Mouse (Mus musculus) small intestine, adult 2 months (tissue): Measurements from ENCODE around the gene Olfr332. TPM values are rescaled to one million over a fixed set of nuclear protein-coding genes. Genes with fewer than 3 reads are reported as not detected.
"Not testable (repeated sequence)": the region's sequence is repeated elsewhere in the genome, so short reads cannot be mapped to it uniquely, and the experiment has no call there.

Experiments used
- H3K27ac ChIP-seq: fragments of 200-500 bp; 2 replicates; pipeline ENCODE4 v1.5.1; 2012; ENCODE audit warnings: low read depth, low read length, control low read depth, inconsistent platforms; ENCODE audit not compliant: insufficient read depth
- H3K27me3 ChIP-seq: fragments of 200-500 bp; 2 replicates; pipeline ENCODE4 v1.6.1; 2012; ENCODE audit warnings: mild to moderate bottlenecking, moderate library complexity, low read length, inconsistent platforms; ENCODE audit not compliant: control insufficient read depth, insufficient read depth
- H3K36me3 ChIP-seq: fragments of 200-500 bp; 2 replicates; pipeline ENCODE4 v1.6.1; 2012; ENCODE audit warnings: mild to moderate bottlenecking, low read length, control low read depth, inconsistent platforms; ENCODE audit not compliant: control insufficient read depth, insufficient read depth
- H3K4me1 ChIP-seq: fragments of 200-500 bp; 2 replicates; pipeline ENCODE4 v1.6.1; 2012; ENCODE audit warnings: low read length, inconsistent platforms, mixed read lengths; ENCODE audit not compliant: control insufficient read depth, insufficient read depth, insufficient read length
- H3K4me3 ChIP-seq: fragments of 200-500 bp; 2 replicates; pipeline ENCODE4 v1.5.1; 2012; ENCODE audit warnings: low read depth, mild to moderate bottlenecking, control low read depth, inconsistent platforms, low read length, moderate library complexity
- CTCF ChIP-seq: fragments of 200-500 bp; IDR thresholded peaks from 2 replicates; pipeline ENCODE4 v1.5.1; 2012; ENCODE audit warnings: low read depth, mild to moderate bottlenecking, control low read depth, inconsistent platforms, low read length, moderate library complexity, mixed read lengths; ENCODE audit not compliant: insufficient replicate concordance, insufficient read length; ENCODE audit errors: extremely low read depth
- POLR2A ChIP-seq: fragments of 200-500 bp; IDR thresholded peaks from 2 replicates; pipeline ENCODE4 v1.6.1; 2012; ENCODE audit warnings: low read depth, mild to moderate bottlenecking, control low read depth, inconsistent platforms, low read length, moderate library complexity
- WGBS: fragments of 180-500 bp; shearing (Covaris S2); methylation state at CpG from one replicate; pipeline ENCODE4 v1.1.7; 2018; 5-methylcytosine and 5-hydroxymethylcytosine counted together
- polyA plus RNA-seq: library from polyadenylated mRNA; depleted of rRNA; stranded (reverse); fragments of >200 nt; gene quantifications from 2 replicates; pipeline ENCODE4 v1.2.3, GENCODE M21; 2012; rRNA removed

Gene Olfr332
- not detected in 2 replicates for polyA plus RNA-seq

GRCm38 (mm10) chr11:58492455-58492854 lies at the start of gene Olfr332:
Gene Olfr332, minus strand, starts transcription at chr11:58492555.
- no peaks in the 10 kb centered on the region for H3K36me3 ChIP-seq
- no peak within 1 kb of the TSS for H3K27ac ChIP-seq
- WGBS = 57% methylated on average over 2 of the region's 2 CpGs
- no peak within 1 kb of the TSS for H3K4me3 ChIP-seq
- peaks cover 3% of the 10 kb centered on the region; the same call in 1 of the 2 replicates for H3K27me3 ChIP-seq
- no peaks in the 10 kb centered on the region for H3K4me1 ChIP-seq
- no peak for TF ChIP-seq POLR2A
- TF ChIP-seq CTCF = no peak

DNA sequence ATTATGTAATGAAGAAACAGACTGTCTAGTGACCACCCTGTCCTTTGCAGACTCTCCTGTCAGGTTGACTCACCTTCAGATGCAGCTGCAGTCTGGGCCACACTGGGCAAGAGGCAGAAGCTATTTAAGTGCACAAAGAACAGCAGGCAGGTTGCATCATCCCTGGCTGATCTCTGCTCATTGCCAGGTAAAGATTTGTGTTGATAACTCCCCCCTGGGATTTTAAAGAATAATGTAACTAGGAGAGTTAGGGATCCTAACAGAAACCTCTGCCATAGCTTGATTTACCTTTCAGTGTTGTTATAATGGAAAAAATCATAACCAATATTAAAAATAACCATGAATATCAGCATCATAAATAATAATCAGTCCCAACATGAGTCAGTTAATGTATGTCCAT lies 42.4 kb upstream of the Olfr332 start, which contains the start of gene Olfr330:
Olfr330 (minus strand) TSS at position 101 of the 400 bp plus-strand sequence.
- not testable (repeated sequence) for H3K4me3 ChIP-seq, H3K27ac ChIP-seq, H3K36me3 ChIP-seq, H3K4me1 ChIP-seq, H3K27me3 ChIP-seq

DNA sequence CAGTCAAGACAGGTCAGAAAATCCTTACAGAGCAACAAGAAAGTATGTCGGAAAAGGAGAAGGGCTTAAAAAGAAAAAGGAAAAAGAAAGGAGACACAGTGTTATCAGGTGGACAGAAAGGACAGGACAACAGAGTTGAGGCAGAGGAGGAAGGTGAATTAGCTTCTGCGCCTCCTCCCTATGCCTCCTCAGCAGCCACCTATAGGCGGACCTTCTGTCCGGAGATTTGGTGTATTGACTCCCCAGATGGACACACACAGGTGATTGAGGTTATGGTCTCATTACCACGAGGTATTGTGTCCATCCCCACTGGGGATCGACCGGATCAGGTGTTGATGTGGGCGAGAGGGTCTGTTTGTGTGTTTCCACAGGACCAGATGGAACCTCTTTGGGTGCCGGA lies 27.4 kb upstream of the Olfr332 start:
- H3K4me1 ChIP-seq = not testable (repeated sequence)
- 93% methylated on average over 8 of the region's 9 CpGs for WGBS

GRCm38 (mm10) chr11:58518916-58519315 lies 26.6 kb upstream of the Olfr332 start:
- H3K36me3 ChIP-seq, H3K27ac ChIP-seq, H3K4me1 ChIP-seq, H3K27me3 ChIP-seq, H3K4me3 ChIP-seq: not testable (repeated sequence)
- 94% methylated on average over 18 of the region's 18 CpGs for WGBS

More for the DNA sequence above, 27.4 kb upstream of the Olfr332 start:
- H3K27ac ChIP-seq, H3K27me3 ChIP-seq, H3K36me3 ChIP-seq, H3K4me3 ChIP-seq: not testable (repeated sequence)

DNA sequence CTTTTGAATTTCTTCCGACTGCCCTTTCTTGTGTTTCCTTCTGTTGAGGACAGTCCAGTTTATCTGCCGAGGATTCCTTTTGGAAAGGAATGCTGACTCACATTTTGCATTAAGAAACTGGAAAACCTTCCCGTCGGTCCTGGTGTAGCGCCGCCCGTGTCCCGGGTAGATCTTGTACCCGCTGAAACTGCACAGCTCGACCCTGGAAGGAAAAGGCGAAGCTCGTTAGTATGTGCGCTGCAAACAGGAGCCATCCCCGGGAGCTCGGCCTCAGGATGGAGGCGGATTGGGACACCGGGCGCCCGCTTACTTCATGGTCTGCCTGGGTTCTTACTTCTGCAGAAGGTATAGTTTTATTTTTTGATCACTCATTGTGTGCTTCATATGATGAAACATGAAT lies 16.7 kb upstream of the Olfr332 start:
- 83% methylated on average over 19 of the region's 19 CpGs for WGBS

GRCm38 (mm10) chr11:58502472-58502871 lies 10.1 kb upstream of the Olfr332 start, which contains the start of gene Olfr331:
Gene Olfr331, minus strand, starts transcription at chr11:58502572.
- H3K4me1 ChIP-seq = not testable (repeated sequence)

More for the DNA sequence above, 16.7 kb upstream of the Olfr332 start:
- not testable (repeated sequence) for H3K27ac ChIP-seq, H3K4me1 ChIP-seq, H3K27me3 ChIP-seq, H3K4me3 ChIP-seq, H3K36me3 ChIP-seq

GRCm38 (mm10) chr11:58499290-58499689 lies 6.9 kb upstream of the Olfr332 start:
- WGBS = 32% methylated on average over 3 of the region's 3 CpGs
- H3K36me3 ChIP-seq = no peaks in the 10 kb centered on the region

More at GRCm38 (mm10) chr11:58502472-58502871, 10.1 kb upstream of the Olfr332 start, which contains the start of gene Olfr331:
- H3K36me3 ChIP-seq, H3K27ac ChIP-seq, H3K4me3 ChIP-seq, H3K27me3 ChIP-seq: not testable (repeated sequence)

GRCm38 (mm10) chr11:58498761-58499160 lies 6.4 kb upstream of the Olfr332 start:
- Histone ChIP-seq H3K36me3 (no peaks in the 10 kb centered on the region), H3K27ac (no peak overlapping the region), H3K27me3 (no peaks in the 10 kb centered on the region), H3K4me3 (no peak overlapping the region), H3K4me1 (no peaks in the 10 kb centered on the region)
- TF ChIP-seq POLR2A = no peak
- TF ChIP-seq CTCF = no peak
- 83% methylated on average over 9 of the region's 9 CpGs for WGBS

More at GRCm38 (mm10) chr11:58499290-58499689, 6.9 kb upstream of the Olfr332 start:
- no peaks in the 10 kb centered on the region for H3K4me1 ChIP-seq
- no peak overlapping the region for H3K4me3 ChIP-seq
- H3K27me3 ChIP-seq = no peaks in the 10 kb centered on the region
- H3K27ac ChIP-seq = no peak overlapping the region
- TF ChIP-seq CTCF = no peak
- no peak for TF ChIP-seq POLR2A
